Mouse (Mus musculus) A20 (cell line): Measurements from ENCODE around the gene Rilpl1.

Experiments
- DNase-seq: peaks from one replicate; pipeline ENCODE4 v3.0.0-alpha.2; 2011; ENCODE audit warnings: low read depth, low spot score

Gene Rilpl1

DNA sequence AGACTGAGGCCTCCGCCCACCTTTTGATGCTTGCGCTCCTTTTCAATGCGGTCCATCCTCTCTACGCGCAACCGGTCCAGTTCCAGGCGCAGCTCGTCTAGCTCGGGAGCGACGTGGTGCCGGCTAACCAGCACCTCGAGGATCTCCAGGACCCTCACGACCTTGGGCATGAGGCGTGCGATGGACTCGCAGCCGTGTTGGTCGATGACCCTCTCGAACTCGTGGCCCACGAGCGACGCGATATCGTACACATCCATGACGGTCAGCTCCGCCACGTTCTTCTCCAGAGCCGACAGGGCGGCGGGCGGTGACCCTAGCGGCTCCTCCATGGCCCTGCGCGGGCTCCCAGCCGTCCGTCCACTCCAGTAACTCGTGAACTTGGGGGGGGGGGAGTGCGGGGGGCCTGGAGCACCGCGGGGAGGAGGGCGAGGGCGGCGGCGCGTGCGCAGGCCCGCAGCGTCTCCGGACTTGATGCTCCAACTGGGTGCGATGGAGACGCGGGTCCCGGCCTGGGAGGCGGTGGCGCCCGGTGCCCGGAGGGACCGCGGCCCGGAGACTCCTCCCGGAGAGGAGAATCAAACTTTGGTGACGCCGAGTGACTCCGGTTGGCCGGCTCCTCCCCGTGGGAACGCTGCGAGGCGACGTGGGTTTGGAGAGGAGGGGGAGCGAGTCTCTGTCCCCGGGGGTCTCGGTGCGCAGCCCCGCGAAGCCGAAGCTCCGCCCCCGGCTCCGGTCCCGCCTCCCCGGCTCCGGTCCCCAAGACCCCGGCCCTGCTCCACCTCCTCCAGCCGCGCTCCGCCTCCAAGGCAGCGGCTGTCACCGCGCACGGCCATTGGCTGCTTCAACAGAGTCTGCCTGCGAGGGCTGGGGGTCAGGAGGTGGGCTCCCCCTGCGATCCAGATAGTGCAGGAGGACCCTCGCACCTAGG is at the start of gene Rilpl1:
TSS of gene Rilpl1 (minus strand) at position 737 of the 928 bp plus-strand sequence.
- no peak for DNase-seq

DNA sequence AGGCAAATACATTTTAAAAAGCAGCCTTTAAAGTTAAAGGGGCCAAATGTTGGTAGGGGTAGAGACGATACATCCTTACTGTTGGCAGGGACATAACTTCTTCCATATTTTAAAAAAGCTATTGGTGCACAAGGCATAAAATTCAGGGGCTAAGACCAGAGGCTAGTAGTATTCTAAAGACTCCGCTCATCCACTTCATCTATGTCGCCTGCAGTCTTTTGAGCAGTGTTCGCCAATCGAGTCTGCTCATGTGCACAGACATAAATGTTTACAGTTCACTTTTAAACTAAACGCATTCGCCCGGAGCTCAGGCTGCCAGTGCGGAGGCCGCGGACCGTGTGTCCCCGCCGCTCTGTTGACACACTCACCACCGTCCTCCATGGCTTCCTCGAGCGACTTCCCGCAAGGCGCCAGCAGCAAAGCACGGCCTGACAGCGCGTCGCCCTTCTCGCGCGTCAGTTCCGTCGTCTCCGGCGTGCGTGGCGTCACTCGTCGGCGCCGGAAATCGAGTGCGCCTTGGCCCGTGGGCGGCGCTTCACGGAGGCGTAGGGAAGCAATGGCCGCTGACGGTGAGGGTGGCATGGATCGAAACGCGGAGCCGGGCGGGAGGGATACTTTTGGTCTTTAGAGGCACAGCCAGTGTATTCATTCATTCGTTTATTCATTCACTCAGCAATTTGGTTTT is 47.6 kb upstream of the Rilpl1 start, which contains the start of the genes Eif2b1 and Gtf2h3:
TSS of gene Eif2b1 (minus strand) at position 499 of the 685 bp plus-strand sequence.
TSS of gene Gtf2h3 (plus strand) at position 508 of the 685 bp plus-strand sequence.
- peak; percentile 94 for DNase-seq

DNA sequence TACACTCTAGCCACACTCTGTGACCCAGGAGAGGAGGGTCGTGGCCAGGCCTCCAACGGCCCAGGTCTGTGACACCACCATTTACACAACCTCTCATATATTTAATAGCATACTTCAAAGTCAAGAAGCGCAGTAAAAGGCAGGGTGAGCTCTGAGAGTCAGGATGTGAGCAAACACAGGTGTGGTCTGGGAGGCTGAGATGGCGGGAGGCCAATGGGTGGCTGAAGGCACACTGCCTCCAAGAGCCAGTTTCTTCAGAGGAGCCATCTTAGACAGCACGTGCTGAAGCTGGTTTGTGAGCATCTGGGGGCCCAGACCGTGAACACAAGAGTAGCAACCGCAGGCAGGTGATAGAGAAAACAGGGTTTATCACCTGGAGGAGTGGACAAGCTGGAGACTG is 44.3 kb upstream of the Rilpl1 start:
- no peak for DNase-seq

DNA sequence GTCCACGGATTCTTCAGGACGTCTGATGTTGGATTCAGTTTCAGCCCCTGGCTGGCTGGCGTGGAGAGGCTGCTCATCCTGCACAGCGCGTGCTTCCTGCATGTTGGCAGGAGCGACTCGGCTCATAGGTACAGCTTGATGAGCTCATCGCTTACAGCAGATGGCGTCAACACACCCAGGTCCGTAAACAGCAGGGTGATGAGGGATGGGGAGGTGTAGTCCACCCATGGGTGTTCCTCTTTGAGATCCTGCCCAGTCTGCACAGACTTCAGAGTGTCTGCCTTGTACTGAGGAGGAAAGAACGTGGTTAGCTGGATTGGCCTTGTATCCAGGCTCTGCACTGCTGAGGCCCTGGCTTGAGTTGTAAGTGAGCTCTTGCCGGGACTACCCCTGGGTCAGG is 39.9 kb upstream of the Rilpl1 start:
- no peak for DNase-seq

DNA sequence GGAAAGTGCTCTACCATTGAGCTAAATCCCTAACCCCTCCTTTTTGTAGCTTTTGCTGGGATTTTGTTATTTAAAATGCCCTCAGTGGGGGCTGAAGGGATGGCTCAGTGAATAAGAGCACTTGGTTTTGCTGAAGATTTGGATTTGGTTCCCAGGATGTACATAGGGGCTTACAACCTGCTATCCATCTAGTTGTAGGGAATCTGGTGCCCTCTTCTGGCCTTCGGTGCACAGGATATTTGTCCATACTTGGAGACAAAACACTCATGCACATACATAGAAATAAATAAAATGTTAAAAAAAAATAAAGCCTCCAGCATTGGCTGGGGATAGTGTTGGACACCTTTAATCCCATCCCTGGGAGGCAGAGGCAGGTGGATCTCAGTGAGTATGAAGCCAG is 24.0 kb upstream of the Rilpl1 start:
- peak; percentile 20 for DNase-seq

DNA sequence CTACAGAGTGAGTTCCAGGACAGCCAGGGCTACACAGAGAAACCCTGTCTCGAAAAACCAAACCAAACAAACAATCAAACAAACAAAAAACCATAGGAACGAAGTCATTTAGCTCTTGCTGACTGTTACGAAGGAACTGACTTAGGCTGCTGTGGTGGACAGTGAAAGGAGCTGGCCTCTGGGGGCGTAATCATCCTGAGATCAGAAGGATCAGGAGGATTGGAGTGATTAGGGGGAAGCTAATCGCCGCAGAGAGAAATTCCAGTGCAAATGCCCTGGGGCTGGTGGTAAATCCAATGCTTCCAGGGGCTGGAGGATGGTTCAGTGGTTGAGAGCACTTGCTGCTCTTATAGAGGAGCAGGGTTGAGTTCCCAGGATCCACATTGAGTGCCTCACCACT is 22.4 kb upstream of the Rilpl1 start:
- no peak for DNase-seq

DNA sequence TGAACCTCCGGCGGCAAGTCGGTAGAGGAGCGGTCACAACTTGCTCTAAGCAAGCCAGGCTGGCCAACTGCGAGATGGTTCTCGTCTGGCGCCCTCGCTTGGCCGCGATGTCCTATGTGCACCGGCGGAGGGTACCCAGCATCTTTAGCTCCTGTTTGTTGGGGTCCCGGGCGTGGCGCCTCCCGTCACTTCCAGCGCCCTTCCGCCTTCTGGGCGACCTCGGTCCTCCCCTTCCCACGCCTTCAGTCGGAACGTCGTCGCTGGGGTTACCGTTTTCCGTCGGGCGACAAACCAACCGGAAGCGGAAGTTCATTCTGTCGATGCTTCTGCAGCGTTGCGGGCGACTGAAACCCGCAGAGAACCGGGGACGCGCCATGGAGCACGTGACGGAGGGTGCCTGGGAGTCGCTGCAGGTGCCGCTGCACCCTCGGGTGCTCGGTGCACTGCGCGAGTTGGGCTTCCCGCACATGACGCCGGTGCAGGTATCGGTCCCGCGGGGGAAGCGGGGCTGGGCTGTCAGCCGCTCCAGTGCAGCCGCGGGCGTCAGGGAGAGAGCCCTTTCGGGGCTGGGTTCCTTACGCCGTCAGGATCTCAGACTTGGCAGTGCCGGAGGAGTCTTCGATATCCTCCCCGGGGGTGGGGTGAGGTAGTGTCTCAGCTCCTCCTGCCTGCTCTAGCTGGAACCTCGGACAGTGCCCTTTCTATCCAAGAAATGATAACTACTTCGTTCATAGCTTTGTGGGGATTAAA is 21.5 kb upstream of the Rilpl1 start, which contains the start of gene Ddx55:
TSS of gene Ddx55 (plus strand) at position 307 of the 750 bp plus-strand sequence.
- DNase-seq: peak; percentile 98

DNA sequence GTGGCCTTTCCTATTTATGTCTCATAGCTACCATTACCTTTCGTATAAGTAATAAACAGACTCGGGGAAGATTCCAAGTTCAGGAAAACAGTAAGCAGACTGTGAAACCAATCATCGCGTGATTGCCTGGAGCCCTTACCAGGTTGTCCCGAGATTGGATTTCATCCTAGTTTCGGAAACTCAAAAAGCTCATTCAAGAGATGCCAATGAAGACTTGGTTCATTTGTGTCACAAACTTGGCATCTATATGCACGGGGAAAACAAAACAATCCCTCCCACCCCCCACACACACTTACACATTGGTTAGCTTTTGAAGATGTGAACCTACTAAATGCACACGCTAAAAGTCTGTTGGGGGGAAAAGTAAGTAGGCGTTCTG is 20.9 kb upstream of the Rilpl1 start:
- no peak for DNase-seq

DNA sequence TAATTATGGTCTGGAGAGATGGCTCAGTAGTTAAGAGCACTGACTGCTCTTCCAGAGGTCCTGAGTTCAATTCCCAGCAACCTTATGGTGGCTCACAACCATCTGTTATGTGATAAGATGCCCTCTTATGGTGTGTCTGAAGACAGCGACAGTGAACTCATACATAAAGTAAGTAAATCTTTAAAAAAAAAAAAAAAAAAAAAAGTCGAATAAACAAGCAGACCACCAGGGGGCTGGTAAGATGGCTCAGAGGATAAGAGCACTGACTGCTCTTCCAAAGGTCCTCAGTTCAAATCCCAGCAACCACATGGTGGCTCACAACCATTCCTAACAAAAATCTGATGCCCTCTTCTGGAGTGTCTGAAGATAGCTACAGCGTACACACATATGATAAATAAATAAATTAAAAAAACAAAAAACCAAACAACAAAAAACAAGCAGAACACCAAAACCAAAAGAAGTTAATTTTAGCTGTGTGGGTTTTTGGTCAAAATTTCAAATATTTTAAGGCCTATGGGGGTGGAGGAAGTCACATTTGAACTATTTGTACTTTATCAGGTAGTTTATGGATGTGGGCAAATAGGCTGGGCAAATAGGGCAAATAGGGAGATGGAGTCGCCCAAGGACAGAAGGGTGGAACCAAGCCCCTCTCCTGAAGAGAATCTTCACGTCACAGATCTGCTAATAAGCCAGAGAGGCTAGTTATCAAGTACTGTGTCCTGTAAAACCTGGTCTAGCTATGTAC is 20.3 kb upstream of the Rilpl1 start:
- DNase-seq: peak; percentile 62

DNA sequence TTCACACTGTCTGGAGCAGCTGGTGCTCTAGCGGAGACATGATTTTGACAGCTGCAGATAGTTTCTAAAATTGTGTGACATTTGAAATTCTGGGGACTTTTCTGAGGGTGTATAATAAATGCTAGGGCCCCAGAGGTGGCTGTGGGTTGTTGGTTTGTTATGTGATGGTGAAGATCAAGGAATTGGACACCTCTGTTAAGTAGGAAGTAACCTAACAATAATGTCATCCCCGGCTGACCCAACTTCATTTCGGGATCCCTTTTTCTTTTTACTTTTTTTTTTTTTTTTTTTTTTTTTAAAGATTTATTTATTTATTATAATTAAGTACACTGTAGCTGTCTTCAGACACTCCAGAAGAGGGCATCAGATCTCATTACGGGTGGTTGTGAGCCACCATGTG is 19.5 kb upstream of the Rilpl1 start:
- DNase-seq: peak; percentile 20

DNA sequence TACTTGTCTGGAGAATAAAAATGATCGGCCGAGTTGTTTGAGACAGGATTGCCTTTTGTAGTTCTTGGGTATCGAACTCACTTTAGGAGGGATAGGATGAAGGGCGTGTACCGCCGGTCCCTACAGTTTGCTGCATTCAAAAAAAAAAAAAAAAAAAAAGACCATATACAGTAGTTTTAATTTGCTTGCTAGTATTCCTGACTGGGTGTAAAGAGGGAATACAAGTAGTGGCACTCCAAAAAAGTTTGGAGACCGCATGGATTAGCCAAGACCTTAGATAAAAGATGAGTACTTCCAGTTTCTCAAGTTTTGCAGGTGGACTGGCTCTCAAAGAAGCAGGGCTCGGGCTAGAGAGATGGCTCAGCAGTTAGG is 10.4 kb upstream of the Rilpl1 start:
- no peak for DNase-seq

DNA sequence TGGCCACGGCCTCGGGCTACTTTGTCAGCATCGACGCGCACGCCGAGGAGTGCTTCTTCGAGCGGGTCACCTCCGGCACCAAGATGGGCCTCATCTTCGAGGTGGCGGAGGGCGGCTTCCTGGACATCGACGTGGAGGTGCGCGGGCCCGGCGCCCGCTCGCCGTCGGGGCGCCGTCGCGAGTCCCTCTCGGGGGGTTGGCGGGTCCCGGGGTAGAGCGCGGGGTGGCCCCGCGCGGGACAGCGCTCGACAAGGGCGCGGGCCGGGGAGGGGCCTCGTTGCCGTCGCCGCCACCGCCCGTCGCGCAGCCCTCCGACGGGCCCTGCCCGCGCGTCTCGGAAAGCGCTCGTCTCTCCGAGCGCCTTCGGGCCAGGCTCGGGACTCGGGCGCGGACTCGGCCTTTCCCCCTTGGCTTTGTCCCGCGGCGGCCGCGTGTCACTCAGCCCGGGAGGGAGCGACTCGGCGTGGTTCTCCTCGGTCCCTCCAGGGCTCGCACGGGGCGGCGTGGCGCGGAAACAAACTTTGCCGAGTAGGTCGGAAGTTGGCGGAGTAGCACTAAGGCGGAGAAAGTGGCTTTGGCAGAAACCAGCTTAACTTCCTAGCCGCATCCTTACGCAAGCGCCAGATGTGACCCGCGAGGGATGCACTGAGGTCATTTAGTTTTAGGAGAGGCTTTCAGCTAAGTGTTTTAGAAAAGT is 9.9 kb upstream of the Rilpl1 start:
- peak; percentile 72 for DNase-seq

DNA sequence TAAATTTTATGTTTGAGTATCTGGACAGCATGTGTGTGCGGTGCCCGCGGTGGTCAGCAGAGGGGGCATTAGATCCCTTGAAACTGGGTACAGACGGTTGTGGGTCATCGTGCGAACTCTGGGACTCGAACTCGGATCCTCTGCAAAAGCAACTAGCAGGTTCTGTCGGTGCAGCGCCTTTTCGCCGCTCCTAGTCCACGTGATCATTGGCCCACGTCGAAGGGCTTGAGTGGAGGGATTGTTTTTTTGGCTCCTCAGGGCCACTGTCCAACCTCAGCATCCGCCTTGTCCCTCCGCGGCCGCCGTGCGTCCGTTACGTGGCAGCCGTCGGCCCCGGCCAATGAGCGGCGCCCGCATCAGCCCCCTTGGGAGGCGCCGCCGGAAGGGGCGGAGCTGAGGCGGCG is 9.2 kb upstream of the Rilpl1 start, which contains the start of gene Tmed2:
TSS of gene Tmed2 (plus strand) at position 313 of the 404 bp plus-strand sequence.
- peak; percentile 97 for DNase-seq

DNA sequence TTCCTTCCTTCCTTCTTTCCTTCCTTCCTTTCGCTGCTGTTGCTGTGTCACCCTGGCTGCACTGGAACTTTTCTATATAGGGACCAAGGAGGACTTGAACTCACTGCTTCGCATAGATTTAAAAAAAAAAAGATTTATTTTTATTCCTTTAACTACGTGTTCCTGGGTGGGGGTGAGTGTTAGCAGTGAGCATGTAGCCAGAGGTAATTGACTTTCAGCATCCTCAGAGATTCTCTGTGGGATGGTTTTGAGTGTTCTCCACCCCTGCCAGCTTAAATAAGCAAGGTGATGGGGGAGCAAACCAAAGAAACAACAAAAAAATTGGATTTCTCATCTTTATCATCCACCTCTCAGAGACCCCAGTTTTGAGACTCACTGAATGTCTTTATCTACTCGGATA is 8.7 kb upstream of the Rilpl1 start:
- no peak for DNase-seq

DNA sequence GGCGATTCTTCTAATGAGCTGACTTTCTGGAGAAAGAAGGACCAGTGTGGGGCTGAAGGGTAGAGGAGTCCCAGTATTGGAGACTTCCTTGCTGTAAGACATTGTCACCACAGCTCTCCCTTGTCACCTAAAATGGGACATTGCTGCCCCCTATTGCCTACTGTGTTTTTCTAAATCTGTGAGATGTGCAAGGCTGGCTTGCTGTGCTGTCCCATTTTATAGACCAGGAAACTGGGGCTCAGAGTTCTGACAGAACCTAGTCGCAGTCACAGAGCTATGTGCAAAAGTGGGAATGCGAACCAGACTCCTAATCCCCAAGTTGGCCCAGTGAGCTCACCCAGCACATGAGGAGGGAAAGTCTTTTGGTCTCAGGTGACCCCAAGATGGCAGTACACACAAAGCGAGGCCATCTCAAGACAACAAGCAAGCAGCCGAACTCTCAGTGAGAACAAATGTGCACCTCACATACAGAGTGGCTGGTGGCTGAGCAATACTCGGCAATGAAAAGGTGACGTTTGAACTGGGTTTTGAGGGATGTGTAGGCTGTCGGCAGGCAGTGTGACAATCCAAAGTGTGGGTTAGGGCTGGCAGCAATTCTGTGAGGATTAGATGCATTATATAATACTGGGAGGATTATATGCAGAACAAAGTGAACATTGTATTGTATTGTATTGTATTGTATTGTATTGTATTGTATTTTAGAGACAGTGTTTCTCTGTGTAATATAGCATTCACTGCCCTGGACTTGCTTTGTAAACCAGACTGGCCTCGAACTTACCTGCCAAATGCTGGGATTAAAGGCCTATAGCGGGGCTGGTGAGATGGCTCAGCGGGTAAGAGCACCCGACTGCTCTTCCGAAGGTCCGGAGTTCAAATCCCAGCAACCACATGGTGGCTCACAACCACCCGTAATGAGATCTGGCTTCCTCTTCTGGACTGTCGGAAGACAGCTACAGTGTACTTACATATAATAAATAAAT is 7.9 kb upstream of the Rilpl1 start:
- DNase-seq: peak; percentile 87

DNA sequence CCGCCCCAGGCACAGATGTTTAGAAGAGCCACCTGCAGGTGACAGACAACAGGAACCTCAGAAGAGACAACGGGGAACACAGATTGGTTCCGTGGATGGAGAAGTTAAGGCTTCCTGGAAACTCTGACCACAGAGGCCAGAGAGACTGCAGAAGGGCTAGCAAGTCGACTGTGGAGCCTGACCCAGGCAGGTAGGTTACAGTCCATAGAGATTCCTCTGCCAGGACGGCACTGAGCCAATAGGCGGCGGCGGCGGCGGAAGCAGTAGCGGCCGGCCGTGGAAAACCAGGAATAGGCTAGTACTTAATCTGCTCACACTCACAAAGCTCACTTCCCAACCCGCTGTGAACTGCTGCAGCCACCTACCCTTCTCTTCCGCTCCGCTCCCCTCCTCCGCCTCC is 5.6 kb upstream of the Rilpl1 start:
- DNase-seq: no peak

DNA sequence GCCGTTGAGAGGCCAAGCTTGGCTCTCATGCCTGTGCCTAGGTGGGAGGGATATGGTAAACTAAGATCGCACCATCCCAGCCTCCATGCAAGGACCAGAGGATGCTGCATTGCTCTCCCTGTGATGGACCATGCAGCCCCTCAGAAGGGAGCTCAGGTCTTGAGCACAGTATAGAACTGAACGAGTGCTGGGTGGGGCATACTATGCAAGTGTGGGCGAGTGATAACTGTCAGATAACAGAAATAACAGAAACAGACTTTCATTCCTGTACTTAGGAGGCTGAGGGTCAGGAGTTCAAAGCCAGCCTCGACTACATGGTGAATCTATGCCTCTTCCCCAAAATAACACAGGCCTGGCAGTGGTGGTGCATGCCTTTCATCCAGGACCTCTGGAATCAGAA is 3.8 kb upstream of the Rilpl1 start:
- DNase-seq: no peak

DNA sequence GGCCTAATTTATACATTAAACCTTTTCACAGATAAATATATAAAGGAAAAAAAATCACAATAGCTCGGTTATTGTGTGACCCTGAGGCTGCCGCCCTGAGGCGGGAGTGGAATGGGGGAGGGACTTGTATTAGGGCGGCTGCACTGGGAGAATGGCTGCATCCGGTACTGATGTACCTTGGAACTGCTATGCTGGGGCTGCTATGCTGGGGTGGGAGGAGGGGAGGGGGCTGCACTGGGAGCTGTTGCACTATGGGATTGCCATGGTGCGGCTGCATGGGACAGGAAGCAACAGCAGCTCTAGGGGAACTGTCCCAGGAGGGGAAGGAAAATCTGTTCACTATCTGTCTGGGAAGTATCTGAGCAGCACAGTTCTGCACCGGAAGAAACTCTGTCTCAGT is 1.3 kb upstream of the Rilpl1 start:
- no peak for DNase-seq

DNA sequence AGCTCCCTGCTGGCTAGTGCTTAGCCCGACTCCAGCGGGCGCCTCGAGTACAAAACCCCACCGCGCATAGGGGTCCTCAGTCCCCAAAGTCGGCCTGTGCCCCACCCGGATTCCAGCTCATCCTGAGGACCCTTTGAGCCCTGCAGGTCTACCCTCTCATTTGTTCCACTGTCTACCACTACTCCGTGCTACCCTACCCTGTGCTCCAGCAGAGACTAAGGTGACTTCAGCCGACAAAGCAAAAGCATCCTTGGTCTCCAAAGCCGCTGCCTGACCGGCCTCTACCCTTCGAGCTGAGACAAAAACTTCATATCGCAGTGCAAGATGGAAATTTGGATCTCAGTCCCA is 366 bp upstream of the Rilpl1 start:
- no peak for DNase-seq

DNA sequence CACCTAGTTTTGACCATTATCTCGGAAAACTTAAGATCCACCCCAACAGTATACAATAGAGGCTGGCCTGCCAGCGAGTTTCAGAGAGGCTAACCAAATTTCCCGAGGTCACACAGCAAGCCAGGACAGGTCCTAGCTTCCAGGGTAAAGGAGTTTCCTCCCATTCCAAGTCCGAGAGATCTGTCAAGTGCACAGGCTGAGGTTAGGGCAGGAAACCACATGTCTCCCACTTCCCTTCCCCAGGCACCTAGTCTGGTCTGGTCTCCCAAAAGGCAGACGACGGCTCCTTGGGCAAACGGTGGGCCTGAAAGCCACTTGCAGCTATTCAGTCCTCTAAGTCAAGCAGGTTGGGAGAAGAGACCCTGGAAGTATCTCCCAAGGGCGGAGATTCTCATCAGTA is 1.5 kb downstream of the Rilpl1 start:
- no peak for DNase-seq
